Mouse (Mus musculus) erythroblast, adult 5-6 weeks (primary cell): ENCODE data around the gene Olfr635. TPM values are rescaled to one million over a fixed set of nuclear protein-coding genes. Genes with fewer than 3 reads are reported as not detected.
A peak's percentile ranks its signal among the peaks of the same experiment; 100 is the strongest.
"Not testable (repeated sequence)": the region's sequence is repeated elsewhere in the genome, so short reads cannot be mapped to it uniquely, and the experiment has no call there.

ENCODE experiments used
- ATAC-seq: replicated peaks from 2 replicates; pipeline ENCODE4 v1.8.0; 2016; ENCODE audit warnings: moderate number of reproducible peaks, mild to moderate bottlenecking, moderate TSS enrichment, inconsistent platforms; ENCODE audit not compliant: poor library complexity, low FRiP score, severe bottlenecking
- total RNA-seq, 2 experiments: library from RNA; stranded (forward) in 1 of 2; stranded (reverse) in 1 of 2; fragments of 150-400 nt in 1 of 2; fragments of 200-764, 138-1000 nt in 1 of 2; gene quantifications; 2 replicates each; pipeline versions ENCODE4 v1.2.3 to v1.2.4; 2015 to 2017; ENCODE audit warnings: low replicate concordance in 2 of 2

Olfr635 gene
- total RNA-seq (2015; ENCODE audit: low replicate concordance) (not detected in 2 replicates), total RNA-seq (2017; ENCODE audit: low replicate concordance) (0.09 and 0.14 TPM in 2 replicates)

GRCm38 (mm10) chr7:103970852-103971251 is at the start of gene Olfr635:
Gene Olfr635 (plus strand): TSS chr7:103971152.
- ATAC-seq, result no peak

- no peak for ATAC-seq
These were observed 42.4 kb upstream of the Olfr635 start, which contains the start of gene Olfr631 for GRCm38 (mm10) chr7:103928525-103928924. Gene Olfr631 (plus strand): TSS chr7:103928825.

GRCm38 (mm10) chr7:103934264-103934663 is 36.7 kb upstream of the Olfr635 start, which contains the start of gene Olfr632:
Gene Olfr632 (plus strand): TSS chr7:103934347.
- ATAC-seq, result no peak

GRCm38 (mm10) chr7:103942730-103943129 is 28.2 kb upstream of the Olfr635 start:
- peak; percentile 96 for ATAC-seq

- no peak for ATAC-seq
These were observed 26.8 kb upstream of the Olfr635 start, which contains the start of gene Olfr633 for GRCm38 (mm10) chr7:103944137-103944536. Gene Olfr633 (plus strand): TSS chr7:103944437.

- not testable (repeated sequence) for ATAC-seq
These were observed 4.1 kb upstream of the Olfr635 start for GRCm38 (mm10) chr7:103966873-103967272.

- ATAC-seq, result no peak
These were observed 830 bp downstream of the Olfr635 start for GRCm38 (mm10) chr7:103971782-103972181.

GRCm38 (mm10) chr7:103998446-103998845 is 27.5 kb downstream of the Olfr635 start, which contains the start of gene Olfr638:
Gene Olfr638 (plus strand): TSS chr7:103998746.
- ATAC-seq, result no peak

- no peak for ATAC-seq
These were observed 28.2 kb downstream of the Olfr635 start for GRCm38 (mm10) chr7:103999124-103999523.

GRCm38 (mm10) chr7:104017203-104017602 is 46.3 kb downstream of the Olfr635 start, which contains the start of gene Olfr639:
Gene Olfr639 (minus strand): TSS chr7:104017303.
- no peak for ATAC-seq

- no peak for ATAC-seq
These were observed 48.0 kb downstream of the Olfr635 start for GRCm38 (mm10) chr7:104018953-104019352.

- no peak for ATAC-seq
These were observed 50.7 kb downstream of the Olfr635 start for GRCm38 (mm10) chr7:104021651-104022050.

- ATAC-seq, result no peak
These were observed 54.5 kb downstream of the Olfr635 start, which contains the start of gene Olfr640 for GRCm38 (mm10) chr7:104025473-104025872. Gene Olfr640 (minus strand): TSS chr7:104025573.

- ATAC-seq, result no peak
These were observed 56.0 kb downstream of the Olfr635 start for GRCm38 (mm10) chr7:104026978-104027377.

GRCm38 (mm10) chr7:104035145-104035544 is 64.2 kb downstream of the Olfr635 start, which contains the start of gene Olfr641:
Gene Olfr641 (plus strand): TSS chr7:104035445.
- no peak for ATAC-seq

Other genes with a start within 250 kb of the Olfr635 start
Only the 30 nearest of the 34 such genes appear.
- gene Olfr630, start 213.8 kb upstream of the Olfr635 start, total RNA-seq (2015; ENCODE audit: low replicate concordance), result not detected in 2 replicates
- 1.5 TPM in 1 of 2 replicates, not detected in the other for gene Olfr630, start 213.8 kb upstream of the Olfr635 start, total RNA-seq (2017; ENCODE audit: low replicate concordance)
- 2.7 and 5.6 TPM in 2 replicates for gene Olfr69, start 199.6 kb upstream of the Olfr635 start, total RNA-seq (2015; ENCODE audit: low replicate concordance)
- gene Olfr69, start 199.6 kb upstream of the Olfr635 start, total RNA-seq (2017; ENCODE audit: low replicate concordance), result 0.70 and 1.1 TPM in 2 replicates
- 1.0 and 1.3 TPM in 2 replicates for gene Olfr68, start 191.5 kb upstream of the Olfr635 start, total RNA-seq (2015; ENCODE audit: low replicate concordance)
- gene Olfr68, start 191.5 kb upstream of the Olfr635 start, total RNA-seq (2017; ENCODE audit: low replicate concordance), result 1.4 and 1.5 TPM in 2 replicates
- gene Olfr67, start 179.3 kb upstream of the Olfr635 start, total RNA-seq (2015; ENCODE audit: low replicate concordance), result 5.0 and 10.2 TPM in 2 replicates
- gene Olfr67, start 179.3 kb upstream of the Olfr635 start, total RNA-seq (2017; ENCODE audit: low replicate concordance), result 2.8 and 4.2 TPM in 2 replicates
- gene Hbb-bt, start 157.2 kb upstream of the Olfr635 start, total RNA-seq (2015; ENCODE audit: low replicate concordance), result 39,556 and 40,045 TPM in 2 replicates
- 14,681 and 15,230 TPM in 2 replicates for gene Hbb-bt, start 157.2 kb upstream of the Olfr635 start, total RNA-seq (2017; ENCODE audit: low replicate concordance)
- gene Hbb-bs, start 143.1 kb upstream of the Olfr635 start, total RNA-seq (2015; ENCODE audit: low replicate concordance), result 179,259 and 187,171 TPM in 2 replicates
- gene Hbb-bs, start 143.1 kb upstream of the Olfr635 start, total RNA-seq (2017; ENCODE audit: low replicate concordance), result 69,583 and 76,927 TPM in 2 replicates
- gene Hbb-bh2, start 130.6 kb upstream of the Olfr635 start, total RNA-seq (2015; ENCODE audit: low replicate concordance), result not detected in 2 replicates
- 1.0 and 4.6 TPM in 2 replicates for gene Hbb-bh2, start 130.6 kb upstream of the Olfr635 start, total RNA-seq (2017; ENCODE audit: low replicate concordance)
- gene Hbb-bh1, start 128.0 kb upstream of the Olfr635 start, total RNA-seq (2015; ENCODE audit: low replicate concordance), result not detected in 2 replicates
- gene Hbb-bh1, start 128.0 kb upstream of the Olfr635 start, total RNA-seq (2017; ENCODE audit: low replicate concordance), result not detected in 2 replicates
- 2.9 and 8.6 TPM in 2 replicates for gene Hbb-y, start 117.9 kb upstream of the Olfr635 start, total RNA-seq (2015; ENCODE audit: low replicate concordance)
- not detected in 2 replicates for gene Hbb-y, start 117.9 kb upstream of the Olfr635 start, total RNA-seq (2017; ENCODE audit: low replicate concordance)
- gene Olfr66, start 84.9 kb upstream of the Olfr635 start, total RNA-seq (2015; ENCODE audit: low replicate concordance), result not detected in 2 replicates
- gene Olfr66, start 84.9 kb upstream of the Olfr635 start, total RNA-seq (2017; ENCODE audit: low replicate concordance), result not detected in 2 replicates
- gene Olfr64, start 76.7 kb upstream of the Olfr635 start, total RNA-seq (2015; ENCODE audit: low replicate concordance), result not detected in 2 replicates
- gene Olfr64, start 76.7 kb upstream of the Olfr635 start, total RNA-seq (2017; ENCODE audit: low replicate concordance), result 0.14 and 0.34 TPM in 2 replicates
- gene Olfr65, start 67.7 kb upstream of the Olfr635 start, total RNA-seq (2015; ENCODE audit: low replicate concordance), result not detected in 2 replicates
- gene Olfr65, start 67.7 kb upstream of the Olfr635 start, total RNA-seq (2017; ENCODE audit: low replicate concordance), result 0.28 TPM in 1 of 2 replicates, not detected in the other
- gene Olfr631, start 42.3 kb upstream of the Olfr635 start, total RNA-seq (2015; ENCODE audit: low replicate concordance), result 1.0 TPM in 1 of 2 replicates, not detected in the other
- gene Olfr631, start 42.3 kb upstream of the Olfr635 start, total RNA-seq (2017; ENCODE audit: low replicate concordance), result 2.1 TPM in 1 of 2 replicates, not detected in the other
- gene Olfr632, start 36.8 kb upstream of the Olfr635 start, total RNA-seq (2015; ENCODE audit: low replicate concordance), result not detected in 2 replicates
- 1.7 TPM in 1 of 2 replicates, not detected in the other for gene Olfr632, start 36.8 kb upstream of the Olfr635 start, total RNA-seq (2017; ENCODE audit: low replicate concordance)
- gene Olfr633, start 26.7 kb upstream of the Olfr635 start, total RNA-seq (2015; ENCODE audit: low replicate concordance), result not detected in 2 replicates
- gene Olfr633, start 26.7 kb upstream of the Olfr635 start, total RNA-seq (2017; ENCODE audit: low replicate concordance), result not detected in 2 replicates
- not detected in 2 replicates for gene Olfr638, start 27.6 kb downstream of the Olfr635 start, total RNA-seq (2015; ENCODE audit: low replicate concordance)
- not detected in 2 replicates for gene Olfr638, start 27.6 kb downstream of the Olfr635 start, total RNA-seq (2017; ENCODE audit: low replicate concordance)
- gene Olfr639, start 46.2 kb downstream of the Olfr635 start, total RNA-seq (2015; ENCODE audit: low replicate concordance), result not detected in 2 replicates
- 0.09 and 0.14 TPM in 2 replicates for gene Olfr639, start 46.2 kb downstream of the Olfr635 start, total RNA-seq (2017; ENCODE audit: low replicate concordance)
- not detected in 2 replicates for gene Olfr640, start 54.4 kb downstream of the Olfr635 start, total RNA-seq (2015; ENCODE audit: low replicate concordance)
- not detected in 2 replicates for gene Olfr640, start 54.4 kb downstream of the Olfr635 start, total RNA-seq (2017; ENCODE audit: low replicate concordance)
- gene Olfr641, start 64.3 kb downstream of the Olfr635 start, total RNA-seq (2015; ENCODE audit: low replicate concordance), result not detected in 2 replicates
- 0.98 TPM in 1 of 2 replicates, not detected in the other for gene Olfr641, start 64.3 kb downstream of the Olfr635 start, total RNA-seq (2017; ENCODE audit: low replicate concordance)
- gene Olfr642, start 81.5 kb downstream of the Olfr635 start, total RNA-seq (2015; ENCODE audit: low replicate concordance), result not detected in 2 replicates
- gene Olfr642, start 81.5 kb downstream of the Olfr635 start, total RNA-seq (2017; ENCODE audit: low replicate concordance), result 0.14 TPM in 1 of 2 replicates, not detected in the other
- gene 4930516K23Rik, start 90.3 kb downstream of the Olfr635 start, total RNA-seq (2015; ENCODE audit: low replicate concordance), result not detected in 2 replicates
- not detected in 2 replicates for gene 4930516K23Rik, start 90.3 kb downstream of the Olfr635 start, total RNA-seq (2017; ENCODE audit: low replicate concordance)
- gene Olfr644, start 100.7 kb downstream of the Olfr635 start, total RNA-seq (2015; ENCODE audit: low replicate concordance), result not detected in 2 replicates
- gene Olfr644, start 100.7 kb downstream of the Olfr635 start, total RNA-seq (2017; ENCODE audit: low replicate concordance), result not detected in 2 replicates
- gene Olfr645, start 114.3 kb downstream of the Olfr635 start, total RNA-seq (2015; ENCODE audit: low replicate concordance), result not detected in 2 replicates
- not detected in 2 replicates for gene Olfr645, start 114.3 kb downstream of the Olfr635 start, total RNA-seq (2017; ENCODE audit: low replicate concordance)
- gene Olfr646, start 133.7 kb downstream of the Olfr635 start, total RNA-seq (2015; ENCODE audit: low replicate concordance), result not detected in 2 replicates
- gene Olfr646, start 133.7 kb downstream of the Olfr635 start, total RNA-seq (2017; ENCODE audit: low replicate concordance), result not detected in 2 replicates
- gene Ubqln5, start 158.7 kb downstream of the Olfr635 start, total RNA-seq (2015; ENCODE audit: low replicate concordance), result not detected in 2 replicates
- gene Ubqln5, start 158.7 kb downstream of the Olfr635 start, total RNA-seq (2017; ENCODE audit: low replicate concordance), result not detected in 2 replicates
- gene Olfr643, start 166.3 kb downstream of the Olfr635 start, total RNA-seq (2015; ENCODE audit: low replicate concordance), result not detected in 2 replicates
- not detected in 2 replicates for gene Olfr643, start 166.3 kb downstream of the Olfr635 start, total RNA-seq (2017; ENCODE audit: low replicate concordance)
- not detected in 2 replicates for gene Ubqln3, start 172.1 kb downstream of the Olfr635 start, total RNA-seq (2015; ENCODE audit: low replicate concordance)
- not detected in 2 replicates for gene Ubqln3, start 172.1 kb downstream of the Olfr635 start, total RNA-seq (2017; ENCODE audit: low replicate concordance)
- gene Ubqlnl, start 179.4 kb downstream of the Olfr635 start, total RNA-seq (2015; ENCODE audit: low replicate concordance), result not detected in 2 replicates
- gene Ubqlnl, start 179.4 kb downstream of the Olfr635 start, total RNA-seq (2017; ENCODE audit: low replicate concordance), result not detected in 2 replicates
- gene Olfm5, start 193.7 kb downstream of the Olfr635 start, total RNA-seq (2015; ENCODE audit: low replicate concordance), result not detected in 2 replicates
- 0.34 TPM in 1 of 2 replicates, not detected in the other for gene Olfm5, start 193.7 kb downstream of the Olfr635 start, total RNA-seq (2017; ENCODE audit: low replicate concordance)
- 1.5 and 2.1 TPM in 2 replicates for gene Olfr648, start 212.2 kb downstream of the Olfr635 start, total RNA-seq (2015; ENCODE audit: low replicate concordance)
- gene Olfr648, start 212.2 kb downstream of the Olfr635 start, total RNA-seq (2017; ENCODE audit: low replicate concordance), result 0.14 and 0.60 TPM in 2 replicates